Mouse (Mus musculus): Measurements from ENCODE around the gene Tacc3. TPM values are rescaled to one million over a fixed set of nuclear protein-coding genes. Genes with fewer than 3 reads are reported as not detected.

The Tacc3 gene
- polyA plus RNA-seq, 1 experiment from 2014 or later = 277 TPM

GRCm38 (mm10) chr5:33695718-33696121, 37.8 kb downstream of the Tacc3 start:
- H3K9me3 ChIP-seq (ENCODE audit: control insufficient read depth, low read length) = no peaks in the 10 kb centered on the region
- peaks cover 60% of the 10 kb centered on the region for H3K27me3 ChIP-seq (ENCODE audit: control insufficient read depth, insufficient read depth, low read length)
- peak overlapping the region; percentile 59 for H3K4me2 ChIP-seq
- H3K4me3 ChIP-seq (ENCODE audit: low read depth, low read length) = peak overlapping the region; percentile 26
- peak overlapping the region; percentile 91 for H3K27ac ChIP-seq (ENCODE audit: low read depth, low read length)
- WGBS = under 1% methylated on average over 24 of the region's 24 CpGs
- H3K4me1 ChIP-seq (ENCODE audit: control insufficient read depth, insufficient read depth, low read length) = peaks cover 81% of the 10 kb centered on the region
- peak overlapping the region; percentile 51 for H3K9ac ChIP-seq (ENCODE audit: low read length)
- no peak for ATAC-seq (ENCODE audit: low FRiP score)
- DNase-seq (ENCODE audit: low spot score, missing footprints) = peak; percentile 96
- H3K36me3 ChIP-seq (ENCODE audit: control insufficient read depth, insufficient read depth, low read length) = no peaks in the 10 kb centered on the region

- H3K9ac ChIP-seq (ENCODE audit: low read length) = peak overlapping the region; percentile 25; the same call in 1 of the 2 replicates
- no peak overlapping the region for H3K4me3 ChIP-seq (ENCODE audit: low read depth, low read length)
- WGBS = 42% methylated on average over 5 of the region's 5 CpGs
- H3K9me3 ChIP-seq (ENCODE audit: control insufficient read depth, low read length) = no peaks in the 10 kb centered on the region
- no peak for ATAC-seq (ENCODE audit: low FRiP score)
- DNase-seq (ENCODE audit: low spot score, missing footprints) = no peak
- peaks cover 80% of the 10 kb centered on the region for H3K4me1 ChIP-seq (ENCODE audit: control insufficient read depth, insufficient read depth, low read length)
- H3K4me2 ChIP-seq = peak overlapping the region; percentile 59; the same call in 1 of the 2 replicates
- no peaks in the 10 kb centered on the region for H3K36me3 ChIP-seq (ENCODE audit: control insufficient read depth, insufficient read depth, low read length)
- peaks cover 66% of the 10 kb centered on the region for H3K27me3 ChIP-seq (ENCODE audit: control insufficient read depth, insufficient read depth, low read length)
- peak overlapping the region; percentile 91 for H3K27ac ChIP-seq (ENCODE audit: low read depth, low read length)
Observed at GRCm38 (mm10) chr5:33696430-33696829, 38.5 kb downstream of the Tacc3 start.

DNA sequence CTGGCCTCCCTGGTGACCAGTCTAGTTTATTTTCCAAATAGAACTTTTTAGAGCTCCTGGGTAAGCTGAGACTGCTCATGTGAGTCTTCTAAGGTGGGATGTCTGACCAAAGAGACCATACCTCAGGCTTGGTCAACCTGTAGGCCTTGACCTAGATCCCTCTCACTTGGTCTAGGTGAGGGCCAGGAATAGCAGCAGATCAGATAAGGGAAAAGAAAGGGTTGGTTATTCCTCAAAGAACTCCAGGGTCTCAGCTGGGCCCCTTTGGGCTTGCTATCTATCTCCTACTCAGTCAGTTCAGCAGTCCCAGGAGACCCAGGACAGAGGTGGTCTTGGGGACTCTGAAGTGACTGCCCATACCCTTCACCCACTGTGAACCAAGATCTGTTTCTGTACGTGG, 39.6 kb downstream of the Tacc3 start:
- no peak overlapping the region for H3K4me3 ChIP-seq (ENCODE audit: low read depth, low read length)

GRCm38 (mm10) chr5:33697947-33698512, 40.1 kb downstream of the Tacc3 start:
- H3K4me3 ChIP-seq (ENCODE audit: low read depth, low read length) = no peak overlapping the region
- no peaks in the 10 kb centered on the region for H3K36me3 ChIP-seq (ENCODE audit: control insufficient read depth, insufficient read depth, low read length)
- H3K4me2 ChIP-seq = no peak overlapping the region
- DNase-seq (ENCODE audit: low spot score, missing footprints) (no peak), ATAC-seq (ENCODE audit: low FRiP score) (no peak)
- H3K9ac ChIP-seq (ENCODE audit: low read length) = no peak overlapping the region
- peaks cover 67% of the 10 kb centered on the region for H3K4me1 ChIP-seq (ENCODE audit: control insufficient read depth, insufficient read depth, low read length)
- H3K27ac ChIP-seq (ENCODE audit: low read depth, low read length) = peak overlapping the region; percentile 10; the same call in 1 of the 2 replicates
- H3K9me3 ChIP-seq (ENCODE audit: control insufficient read depth, low read length) = no peaks in the 10 kb centered on the region
- WGBS = 5% methylated on average over 13 of the region's 13 CpGs
- peaks cover 63% of the 10 kb centered on the region for H3K27me3 ChIP-seq (ENCODE audit: control insufficient read depth, insufficient read depth, low read length)

More for the DNA sequence above, 39.6 kb downstream of the Tacc3 start:
- Histone ChIP-seq H3K4me1 (ENCODE audit: control insufficient read depth, insufficient read depth, low read length) (peaks cover 72% of the 10 kb centered on the region), H3K36me3 (ENCODE audit: control insufficient read depth, insufficient read depth, low read length) (no peaks in the 10 kb centered on the region), H3K27me3 (ENCODE audit: control insufficient read depth, insufficient read depth, low read length) (peaks cover 66% of the 10 kb centered on the region), H3K27ac (ENCODE audit: low read depth, low read length) (peak overlapping the region; percentile 10; the same call in 1 of the 2 replicates), H3K9ac (ENCODE audit: low read length) (no peak overlapping the region), H3K4me2 (no peak overlapping the region), H3K9me3 (ENCODE audit: control insufficient read depth, low read length) (no peaks in the 10 kb centered on the region)
- 19% methylated on average over 1 of the region's 1 CpGs for WGBS
- DNase-seq (ENCODE audit: low spot score, missing footprints) (no peak), ATAC-seq (ENCODE audit: low FRiP score) (no peak)

GRCm38 (mm10) chr5:33698669-33699068, 40.7 kb downstream of the Tacc3 start:
- no peak overlapping the region; the same call in 1 of the 2 replicates for H3K27ac ChIP-seq (ENCODE audit: low read depth, low read length)
- peaks cover 67% of the 10 kb centered on the region for H3K4me1 ChIP-seq (ENCODE audit: control insufficient read depth, insufficient read depth, low read length)
- 78% methylated on average over 5 of the region's 5 CpGs for WGBS
- H3K4me3 ChIP-seq (ENCODE audit: low read depth, low read length) = no peak overlapping the region
- ATAC-seq (ENCODE audit: low FRiP score) (no peak), DNase-seq (ENCODE audit: low spot score, missing footprints) (no peak)
- H3K4me2 ChIP-seq = no peak overlapping the region
- no peak overlapping the region for H3K9ac ChIP-seq (ENCODE audit: low read length)
- peaks cover 60% of the 10 kb centered on the region for H3K27me3 ChIP-seq (ENCODE audit: control insufficient read depth, insufficient read depth, low read length)
- no peaks in the 10 kb centered on the region for H3K9me3 ChIP-seq (ENCODE audit: control insufficient read depth, low read length)
- no peaks in the 10 kb centered on the region for H3K36me3 ChIP-seq (ENCODE audit: control insufficient read depth, insufficient read depth, low read length)

DNA sequence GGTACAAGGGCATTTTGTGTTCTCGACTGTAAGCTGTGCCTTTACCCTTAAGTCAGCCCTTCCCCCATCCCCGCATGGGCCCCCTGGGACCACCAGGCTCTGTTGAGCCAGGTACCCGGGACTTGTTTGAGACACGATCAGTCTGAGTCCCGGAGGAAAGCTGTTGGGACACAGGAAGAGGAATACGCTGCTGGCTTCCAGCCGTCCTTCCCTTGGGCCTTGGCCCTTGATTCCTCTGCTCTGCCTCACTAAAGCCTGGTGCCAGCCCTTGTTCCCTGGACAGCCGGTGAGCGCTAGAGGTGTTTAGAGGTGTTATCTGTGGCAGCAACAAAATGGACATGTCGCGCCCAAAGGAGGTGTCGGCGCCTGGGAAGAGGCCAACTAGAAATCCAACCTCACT, 42.1 kb downstream of the Tacc3 start:
- DNase-seq (ENCODE audit: low spot score, missing footprints) = no peak
- Histone ChIP-seq H3K27me3 (ENCODE audit: control insufficient read depth, insufficient read depth, low read length) (peaks cover 52% of the 10 kb centered on the region), H3K9ac (ENCODE audit: low read length) (peak overlapping the region; percentile 27), H3K27ac (ENCODE audit: low read depth, low read length) (no peak overlapping the region), H3K4me3 (ENCODE audit: low read depth, low read length) (no peak overlapping the region), H3K4me1 (ENCODE audit: control insufficient read depth, insufficient read depth, low read length) (peaks cover 71% of the 10 kb centered on the region), H3K4me2 (no peak overlapping the region), H3K36me3 (ENCODE audit: control insufficient read depth, insufficient read depth, low read length) (no peaks in the 10 kb centered on the region), H3K9me3 (ENCODE audit: control insufficient read depth, low read length) (no peaks in the 10 kb centered on the region)
- no peak for ATAC-seq (ENCODE audit: low FRiP score)
- 59% methylated on average over 13 of the region's 13 CpGs for WGBS

DNA sequence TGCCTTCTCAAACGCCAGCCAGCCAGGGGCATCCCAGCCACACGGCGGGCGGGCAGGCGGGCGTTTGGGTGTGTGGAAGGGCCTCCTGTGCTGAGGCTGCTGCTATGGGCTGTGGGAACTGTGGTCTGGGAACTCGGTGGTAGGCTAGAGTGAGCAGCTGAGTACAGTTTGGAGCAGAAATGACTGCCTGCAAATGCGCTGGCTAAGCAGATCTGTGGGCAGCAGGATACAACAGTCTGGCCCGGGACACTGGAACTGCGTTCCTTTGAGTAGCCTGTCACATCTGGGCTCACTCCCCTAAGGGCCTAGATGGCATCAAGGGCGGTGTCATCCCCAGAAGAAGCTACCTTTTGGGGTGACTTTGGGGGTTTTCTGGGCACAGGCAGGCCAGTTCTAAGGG, 43.9 kb downstream of the Tacc3 start:
- H3K27me3 ChIP-seq (ENCODE audit: control insufficient read depth, insufficient read depth, low read length) = peaks cover 42% of the 10 kb centered on the region
- no peak overlapping the region for H3K4me3 ChIP-seq (ENCODE audit: low read depth, low read length)
- H3K4me2 ChIP-seq = no peak overlapping the region
- DNase-seq (ENCODE audit: low spot score, missing footprints) (no peak), ATAC-seq (ENCODE audit: low FRiP score) (no peak)
- peaks cover 71% of the 10 kb centered on the region for H3K4me1 ChIP-seq (ENCODE audit: control insufficient read depth, insufficient read depth, low read length)
- no peaks in the 10 kb centered on the region for H3K36me3 ChIP-seq (ENCODE audit: control insufficient read depth, insufficient read depth, low read length)
- H3K9me3 ChIP-seq (ENCODE audit: control insufficient read depth, low read length) = no peaks in the 10 kb centered on the region
- WGBS = 87% methylated on average over 11 of the region's 11 CpGs
- H3K9ac ChIP-seq (ENCODE audit: low read length) = no peak overlapping the region
- H3K27ac ChIP-seq (ENCODE audit: low read depth, low read length) = no peak overlapping the region

DNA sequence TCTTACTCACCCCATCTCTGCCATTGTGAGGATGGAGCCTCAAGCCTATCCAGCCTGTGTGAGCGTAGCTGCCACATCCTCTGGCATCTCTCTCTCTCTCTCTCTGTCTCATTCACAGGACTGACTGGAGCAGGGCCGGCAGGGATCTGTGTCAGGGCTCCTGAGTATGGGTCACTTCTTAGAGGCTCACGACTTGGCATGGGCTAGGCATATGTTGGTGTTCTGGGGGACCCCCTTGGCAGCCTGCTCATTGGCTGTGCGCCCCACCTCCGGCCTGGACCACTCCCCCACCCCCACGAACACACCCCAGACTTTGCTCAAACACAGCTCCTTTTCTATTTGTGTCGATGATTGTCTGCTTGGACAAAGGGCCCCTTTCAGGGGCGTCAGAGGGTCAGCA, 46.1 kb downstream of the Tacc3 start:
- ATAC-seq (ENCODE audit: low FRiP score) (peak; percentile 13; the same call in 1 of the 2 replicates), DNase-seq (ENCODE audit: low spot score, missing footprints) (no peak)
- H3K4me2 ChIP-seq = no peak overlapping the region
- no peaks in the 10 kb centered on the region for H3K36me3 ChIP-seq (ENCODE audit: control insufficient read depth, insufficient read depth, low read length)
- peaks cover 58% of the 10 kb centered on the region for H3K4me1 ChIP-seq (ENCODE audit: control insufficient read depth, insufficient read depth, low read length)
- 30% methylated on average over 8 of the region's 8 CpGs for WGBS
- no peaks in the 10 kb centered on the region for H3K9me3 ChIP-seq (ENCODE audit: control insufficient read depth, low read length)
- peaks cover 33% of the 10 kb centered on the region for H3K27me3 ChIP-seq (ENCODE audit: control insufficient read depth, insufficient read depth, low read length)
- peak overlapping the region; percentile 83 for H3K27ac ChIP-seq (ENCODE audit: low read depth, low read length)
- H3K9ac ChIP-seq (ENCODE audit: low read length) = peak overlapping the region; percentile 16; the same call in 1 of the 2 replicates
- H3K4me3 ChIP-seq (ENCODE audit: low read depth, low read length) = no peak overlapping the region

DNA sequence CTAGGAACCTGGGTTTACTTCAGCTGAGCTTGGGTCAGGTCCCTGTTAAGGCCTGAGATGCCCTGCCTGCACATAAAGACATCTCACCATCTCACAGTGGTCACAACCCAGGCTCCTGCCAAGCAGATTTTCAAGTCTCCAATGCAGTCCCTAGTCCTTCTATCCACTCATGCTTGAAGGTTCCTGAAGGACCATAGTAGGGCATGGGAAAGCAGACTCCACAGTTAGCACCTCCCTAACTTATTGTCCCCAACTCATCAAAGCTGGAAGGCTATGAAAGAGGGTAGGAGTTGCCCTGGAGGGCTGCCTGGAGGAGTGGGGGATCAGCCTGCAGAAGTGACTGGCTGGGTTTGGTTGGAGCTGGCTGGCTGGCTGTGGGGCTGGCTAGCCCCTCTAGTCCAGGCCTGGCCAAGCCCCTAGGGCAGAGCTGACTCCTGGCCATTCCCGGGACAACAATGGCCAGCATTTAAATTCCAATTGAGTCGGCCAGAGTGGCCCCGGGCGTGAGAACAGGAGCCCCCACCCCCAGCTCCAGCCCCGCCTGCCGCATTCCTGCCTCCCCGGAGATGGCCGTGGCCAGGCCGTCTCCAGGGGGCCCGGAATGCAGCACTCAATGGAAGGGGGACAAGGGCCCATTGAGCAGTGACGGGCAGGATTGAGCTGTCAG, 47.1 kb downstream of the Tacc3 start:
- H3K9ac ChIP-seq (ENCODE audit: low read length) = peak overlapping the region; percentile 38
- no peak overlapping the region for H3K4me3 ChIP-seq (ENCODE audit: low read depth, low read length)
- H3K9me3 ChIP-seq (ENCODE audit: control insufficient read depth, low read length) = no peaks in the 10 kb centered on the region
- H3K36me3 ChIP-seq (ENCODE audit: control insufficient read depth, insufficient read depth, low read length) = no peaks in the 10 kb centered on the region
- peak overlapping the region; percentile 28 for H3K4me2 ChIP-seq
- DNase-seq (ENCODE audit: low spot score, missing footprints) (peak; percentile 96), ATAC-seq (ENCODE audit: low FRiP score) (peak; percentile 92)
- peak overlapping the region; percentile 88 for H3K27ac ChIP-seq (ENCODE audit: low read depth, low read length)
- peaks cover 49% of the 10 kb centered on the region for H3K4me1 ChIP-seq (ENCODE audit: control insufficient read depth, insufficient read depth, low read length)
- H3K27me3 ChIP-seq (ENCODE audit: control insufficient read depth, insufficient read depth, low read length) = peaks cover 24% of the 10 kb centered on the region
- 2% methylated on average over 11 of the region's 11 CpGs for WGBS
